Mouse (Mus musculus): Measurements from ENCODE around the gene Lrrc74b. TPM values are rescaled to one million over a fixed set of nuclear protein-coding genes. Genes with fewer than 3 reads are reported as not detected.

The Lrrc74b gene
- total RNA-seq, 1 experiment: 0.09 TPM

- in situ Hi-C loops (cut with MboI; ENCODE audit: low sequenced_read_pairs in 2 of 2, unreplicated experiment in 2 of 2): no loop called here
- H3K9ac ChIP-seq (ENCODE audit: insufficient read depth, low read depth, low read length, poor library complexity, severe bottlenecking): no peak overlapping the region
- peaks cover 2 to 4% of the 10 kb centered on the region in 2 experiments; a peak in 1 of 4 replicates for H3K4me1 ChIP-seq (ENCODE audit: control insufficient read depth in 2 of 2, insufficient read depth in 2 of 2, low read length in 2 of 2, poor library complexity in 1 of 2)
- H3K27ac ChIP-seq (ENCODE audit: insufficient read depth, low read depth, low read length, poor library complexity, severe bottlenecking): no peak overlapping the region
- H3K9me3 ChIP-seq (ENCODE audit: control insufficient read depth, insufficient read depth, low read depth, low read length): no peaks in the 10 kb centered on the region
- no peak for DNase-seq (ENCODE audit: low read depth, low spot score)
- TF ChIP-seq MAFK (IDR thresholded peaks at IDR 0.05; ENCODE audit: insufficient read depth, low read depth, low read length) (no peak), ZC3H11A (IDR thresholded peaks at IDR 0.05; ENCODE audit: borderline replicate concordance, low read depth, low read length) (no peak), HCFC1 (IDR thresholded peaks at IDR 0.05; ENCODE audit: borderline replicate concordance, insufficient read depth, low read length) (no peak), CHD2 (IDR thresholded peaks at IDR 0.05; ENCODE audit: low read depth, low read length) (no peak), ZNF384 (IDR thresholded peaks at IDR 0.05; ENCODE audit: low read depth, low read length) (no peak)
- H3K4me3 ChIP-seq (ENCODE audit: insufficient read depth in 1 of 2, low read depth in 1 of 2, low read length in 2 of 2, poor library complexity in 1 of 2, severe bottlenecking in 1 of 2): no peak overlapping the region
- no peaks in the 10 kb centered on the region; the same call in 1 of the 2 replicates for H3K36me3 ChIP-seq (ENCODE audit: control insufficient read depth, insufficient read depth, low read length, poor library complexity, severe bottlenecking)
These were observed 54.0 kb downstream of the Lrrc74b start for GRCm38 (mm10) chr16:17507018-17507552.

- no peaks in the 10 kb centered on the region for H3K9me3 ChIP-seq (ENCODE audit: control insufficient read depth, insufficient read depth, low read depth, low read length)
- H3K4me3 ChIP-seq (ENCODE audit: insufficient read depth in 1 of 2, low read depth in 1 of 2, low read length in 2 of 2, poor library complexity in 1 of 2, severe bottlenecking in 1 of 2): no peak overlapping the region
- peaks cover 0 to 4% of the 10 kb centered on the region in 2 experiments; a peak in 1 of 4 replicates for H3K4me1 ChIP-seq (ENCODE audit: control insufficient read depth in 2 of 2, insufficient read depth in 2 of 2, low read length in 2 of 2, poor library complexity in 1 of 2)
- no peak overlapping the region for H3K9ac ChIP-seq (ENCODE audit: insufficient read depth, low read depth, low read length, poor library complexity, severe bottlenecking)
- TF ChIP-seq ZC3H11A (IDR thresholded peaks at IDR 0.05; ENCODE audit: borderline replicate concordance, low read depth, low read length): no peak
- no peak for TF ChIP-seq MAFK (IDR thresholded peaks at IDR 0.05; ENCODE audit: insufficient read depth, low read depth, low read length)
- TF ChIP-seq CHD2 (IDR thresholded peaks at IDR 0.05; ENCODE audit: low read depth, low read length): no peak
- no peak for TF ChIP-seq ZNF384 (IDR thresholded peaks at IDR 0.05; ENCODE audit: low read depth, low read length)
- no peak for TF ChIP-seq HCFC1 (IDR thresholded peaks at IDR 0.05; ENCODE audit: borderline replicate concordance, insufficient read depth, low read length)
- in situ Hi-C loops (cut with MboI; ENCODE audit: low sequenced_read_pairs in 2 of 2, unreplicated experiment in 2 of 2): no loop called here
- no peaks in the 10 kb centered on the region for H3K36me3 ChIP-seq (ENCODE audit: control insufficient read depth, insufficient read depth, low read length, poor library complexity, severe bottlenecking)
- H3K27ac ChIP-seq (ENCODE audit: insufficient read depth, low read depth, low read length, poor library complexity, severe bottlenecking): no peak overlapping the region
- no peak for DNase-seq (ENCODE audit: low read depth, low spot score)
These were observed 58.4 kb downstream of the Lrrc74b start for GRCm38 (mm10) chr16:17502681-17503080.

GRCm38 (mm10) chr16:17499249-17499883, 61.7 kb downstream of the Lrrc74b start:
- Histone ChIP-seq H3K4me1 (ENCODE audit: control insufficient read depth in 2 of 2, insufficient read depth in 2 of 2, low read length in 2 of 2, poor library complexity in 1 of 2) (peaks cover 0 to 4% of the 10 kb centered on the region in 2 experiments; a peak in 1 of 4 replicates), H3K9ac (ENCODE audit: insufficient read depth, low read depth, low read length, poor library complexity, severe bottlenecking) (no peak overlapping the region), H3K4me3 (ENCODE audit: insufficient read depth in 1 of 2, low read depth in 1 of 2, low read length in 2 of 2, poor library complexity in 1 of 2, severe bottlenecking in 1 of 2) (no peak overlapping the region), H3K9me3 (ENCODE audit: control insufficient read depth, insufficient read depth, low read depth, low read length) (no peaks in the 10 kb centered on the region), H3K27ac (ENCODE audit: insufficient read depth, low read depth, low read length, poor library complexity, severe bottlenecking) (no peak overlapping the region), H3K36me3 (ENCODE audit: control insufficient read depth, insufficient read depth, low read length, poor library complexity, severe bottlenecking) (no peaks in the 10 kb centered on the region)
- in situ Hi-C loops (cut with MboI; ENCODE audit: low sequenced_read_pairs in 2 of 2, unreplicated experiment in 2 of 2): no loop called here
- DNase-seq (ENCODE audit: low read depth, low spot score): no peak
- TF ChIP-seq ZC3H11A (IDR thresholded peaks at IDR 0.05; ENCODE audit: borderline replicate concordance, low read depth, low read length) (no peak), MAFK (IDR thresholded peaks at IDR 0.05; ENCODE audit: insufficient read depth, low read depth, low read length) (no peak), CHD2 (IDR thresholded peaks at IDR 0.05; ENCODE audit: low read depth, low read length) (no peak), HCFC1 (IDR thresholded peaks at IDR 0.05; ENCODE audit: borderline replicate concordance, insufficient read depth, low read length) (no peak), ZNF384 (IDR thresholded peaks at IDR 0.05; ENCODE audit: low read depth, low read length) (no peak)

GRCm38 (mm10) chr16:17496499-17497305, 64.3 kb downstream of the Lrrc74b start:
- Histone ChIP-seq H3K27ac (ENCODE audit: insufficient read depth, low read depth, low read length, poor library complexity, severe bottlenecking) (no peak overlapping the region), H3K4me1 (ENCODE audit: control insufficient read depth in 2 of 2, insufficient read depth in 2 of 2, low read length in 2 of 2, poor library complexity in 1 of 2) (no peaks in the 10 kb centered on the region), H3K4me3 (ENCODE audit: insufficient read depth in 1 of 2, low read depth in 1 of 2, low read length in 2 of 2, poor library complexity in 1 of 2, severe bottlenecking in 1 of 2) (no peak overlapping the region), H3K9ac (ENCODE audit: insufficient read depth, low read depth, low read length, poor library complexity, severe bottlenecking) (no peak overlapping the region), H3K9me3 (ENCODE audit: control insufficient read depth, insufficient read depth, low read depth, low read length) (no peaks in the 10 kb centered on the region), H3K36me3 (ENCODE audit: control insufficient read depth, insufficient read depth, low read length, poor library complexity, severe bottlenecking) (no peaks in the 10 kb centered on the region)
- TF ChIP-seq MAFK (IDR thresholded peaks at IDR 0.05; ENCODE audit: insufficient read depth, low read depth, low read length): no peak
- no peak for TF ChIP-seq HCFC1 (IDR thresholded peaks at IDR 0.05; ENCODE audit: borderline replicate concordance, insufficient read depth, low read length)
- no peak for TF ChIP-seq ZNF384 (IDR thresholded peaks at IDR 0.05; ENCODE audit: low read depth, low read length)
- TF ChIP-seq ZC3H11A (IDR thresholded peaks at IDR 0.05; ENCODE audit: borderline replicate concordance, low read depth, low read length): no peak
- TF ChIP-seq CHD2 (IDR thresholded peaks at IDR 0.05; ENCODE audit: low read depth, low read length): no peak
- no peak for DNase-seq (ENCODE audit: low read depth, low spot score)
- in situ Hi-C loops (cut with MboI; ENCODE audit: low sequenced_read_pairs in 2 of 2, unreplicated experiment in 2 of 2): no loop called here

Other genes with a start within 250 kb of the Lrrc74b start
- gene Serpind1, start 229.9 kb downstream of the Lrrc74b start, total RNA-seq (2012; rRNA removed): 0.09 TPM in 1 of 2 replicates, not detected in the other
- gene Snap29, start 155.3 kb downstream of the Lrrc74b start, total RNA-seq (2012; rRNA removed): 5.2 and 7.5 TPM in 2 replicates
- 42.5 and 45.4 TPM in 2 replicates for gene Pi4ka, start 154.9 kb downstream of the Lrrc74b start, total RNA-seq (2012; rRNA removed)
- 23.7 and 28.2 TPM in 2 replicates for gene Crkl, start 109.3 kb downstream of the Lrrc74b start, total RNA-seq (2012; rRNA removed)
- 3.0 and 5.7 TPM in 2 replicates for gene Aifm3, start 71.6 kb downstream of the Lrrc74b start, total RNA-seq (2012; rRNA removed)
- 63.1 and 89.0 TPM in 2 replicates for gene Lztr1, start 52.6 kb downstream of the Lrrc74b start, total RNA-seq (2012; rRNA removed)
- gene Thap7, start 30.1 kb downstream of the Lrrc74b start, total RNA-seq (2012; rRNA removed): 24.4 and 32.9 TPM in 2 replicates
- 0.09 and 0.42 TPM in 2 replicates for gene P2rx6, start 638 bp upstream of the Lrrc74b start, total RNA-seq (2012; rRNA removed)
- gene Slc7a4, start 22.0 kb upstream of the Lrrc74b start, total RNA-seq (2012; rRNA removed): 2.9 and 6.9 TPM in 2 replicates
- gene Smpd4, start 58.1 kb upstream of the Lrrc74b start, total RNA-seq (2012; rRNA removed): 123 and 130 TPM in 2 replicates
- gene Ccdc74a, start 85.2 kb upstream of the Lrrc74b start, total RNA-seq (2012; rRNA removed): 2.3 and 4.5 TPM in 2 replicates
- 32.7 and 36.6 TPM in 2 replicates for gene Med15, start 171.6 kb upstream of the Lrrc74b start, total RNA-seq (2012; rRNA removed)
- gene Klhl22, start 198.4 kb upstream of the Lrrc74b start, total RNA-seq (2012; rRNA removed): 48.5 and 64.7 TPM in 2 replicates
- 7.2 and 8.1 TPM in 2 replicates for gene Scarf2, start 236.0 kb upstream of the Lrrc74b start, total RNA-seq (2012; rRNA removed)